Mouse (Mus musculus): ENCODE measurements around the gene Hcn3.

Hcn3 gene

DNA sequence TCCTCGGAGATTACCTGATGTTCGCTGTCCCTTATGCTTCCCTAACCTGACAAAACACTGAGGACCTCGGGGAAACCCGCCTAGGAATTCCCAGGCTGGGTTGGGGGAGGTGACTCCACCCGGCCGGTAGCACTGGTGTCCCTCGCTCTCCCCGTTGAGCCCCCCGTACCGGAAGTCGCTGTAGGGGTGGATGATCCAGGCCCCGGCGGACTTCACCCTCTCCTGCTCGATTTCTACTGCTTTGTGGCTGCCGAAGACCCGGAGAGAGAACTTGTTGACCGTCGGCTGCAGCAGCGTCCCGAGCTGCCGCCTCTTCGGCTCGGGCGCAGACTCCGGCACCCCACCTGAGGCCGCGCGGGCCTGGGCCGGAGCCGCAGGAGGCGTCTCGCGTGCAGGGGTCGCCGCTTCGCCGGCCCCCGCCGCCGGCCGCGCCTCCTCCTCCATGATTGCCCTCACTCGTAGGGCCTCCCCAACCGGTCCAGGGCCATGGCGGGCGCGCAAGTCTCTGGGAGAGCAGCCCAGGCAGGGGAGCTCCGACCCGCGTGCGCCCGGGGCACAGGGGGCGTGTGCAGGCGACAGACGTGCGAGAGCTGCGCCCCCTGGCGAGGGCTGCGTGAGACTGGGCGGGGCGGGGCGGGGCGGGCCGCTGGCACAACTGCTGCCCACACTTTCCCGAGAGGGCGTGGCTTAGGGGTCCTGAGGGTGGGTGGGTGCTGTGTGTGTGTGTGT is at the start of gene Hcn3:
Hcn3 (minus strand) TSS at position 581 of the 729 bp plus-strand sequence.
- no peak for DNase-seq (ENCODE audit: low spot score)

DNA sequence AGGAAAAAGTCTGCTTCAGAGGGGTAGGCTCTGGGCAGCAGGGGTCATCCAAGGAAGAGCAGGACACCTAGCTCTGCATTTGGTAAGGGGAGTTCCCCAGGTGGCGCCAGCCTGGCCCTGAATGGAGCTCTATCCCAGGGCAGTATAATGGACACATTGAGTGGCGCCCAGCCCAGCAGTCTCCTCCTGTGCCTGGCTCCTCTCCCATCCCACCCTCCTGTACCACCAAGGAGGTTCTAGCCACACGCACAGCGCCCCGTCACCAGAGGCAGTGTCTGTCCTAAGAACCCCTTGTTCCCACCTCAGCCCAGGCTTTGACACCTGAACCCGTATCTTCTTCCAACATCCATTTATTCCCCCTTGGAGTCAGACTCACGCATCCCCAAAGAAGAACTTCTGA is 49.7 kb upstream of the Hcn3 start:
- DNase-seq (ENCODE audit: low spot score): no peak

DNA sequence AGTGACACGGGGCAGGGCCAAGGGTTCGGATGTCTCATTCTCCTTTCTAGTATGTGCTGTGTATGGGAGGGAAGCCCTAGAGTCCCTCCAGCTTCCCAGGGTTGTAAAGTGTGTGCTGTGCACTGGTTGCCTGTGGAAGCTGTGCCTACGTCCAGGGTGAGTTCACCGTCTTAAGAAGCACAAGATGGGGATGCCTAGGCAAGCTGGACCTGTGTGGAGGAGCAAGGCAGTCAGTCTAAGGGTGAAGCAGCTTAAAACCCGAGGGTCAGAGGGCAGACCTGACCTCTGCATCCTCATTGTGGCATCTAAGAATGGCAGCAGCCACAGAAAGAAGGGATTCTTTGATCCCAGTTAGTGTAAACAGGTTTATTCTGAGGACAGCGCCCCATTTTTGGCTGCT is 48.7 kb upstream of the Hcn3 start:
- DNase-seq (ENCODE audit: low spot score): no peak

DNA sequence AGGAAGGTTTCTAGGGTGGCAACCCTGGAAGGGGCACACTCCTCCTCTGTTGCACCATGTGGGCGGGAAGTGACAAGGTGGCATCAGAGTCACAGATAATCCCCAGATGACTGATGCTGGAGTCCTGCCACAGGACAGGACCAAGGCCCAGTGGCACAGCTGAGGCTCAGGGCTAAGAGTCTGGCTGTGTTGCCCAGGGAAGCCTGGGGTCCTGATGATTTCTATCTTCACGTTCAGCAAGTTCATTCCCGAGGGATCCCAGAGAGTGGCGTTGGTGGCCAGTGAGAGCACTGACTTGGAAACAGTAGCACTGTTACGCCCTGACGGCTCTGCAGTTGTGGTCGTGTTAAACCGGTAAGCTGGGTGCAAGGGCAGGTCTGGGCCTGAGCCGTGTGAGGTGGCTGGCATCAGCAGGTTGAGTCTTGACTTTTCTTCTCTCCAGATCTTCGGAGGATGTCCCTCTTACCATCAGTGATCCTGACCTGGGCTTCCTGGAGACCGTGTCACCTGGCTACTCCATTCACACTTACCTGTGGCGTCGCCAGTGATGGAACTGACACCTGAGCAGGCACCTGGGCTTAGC is 48.2 kb upstream of the Hcn3 start:
- DNase-seq (ENCODE audit: low spot score): no peak

DNA sequence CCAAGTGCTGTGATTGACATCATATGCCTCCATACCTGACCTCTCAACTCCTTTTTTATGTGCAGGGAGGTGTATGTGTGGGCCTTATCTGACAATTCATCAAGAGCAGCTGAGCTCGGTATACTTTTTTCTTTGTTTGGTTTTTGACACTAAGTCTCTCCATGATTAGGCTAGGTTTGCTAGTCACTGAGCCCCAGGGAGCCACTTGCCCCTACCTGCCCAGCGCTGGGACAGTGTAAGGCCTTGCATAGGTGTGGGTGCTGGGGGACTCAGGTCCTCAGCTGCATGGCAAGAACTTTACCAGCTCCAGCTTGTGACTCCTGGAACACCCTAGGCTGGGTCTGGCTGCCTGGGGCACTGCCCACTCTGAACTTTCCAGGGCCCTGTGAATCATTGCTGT is 46.7 kb upstream of the Hcn3 start:
- DNase-seq (ENCODE audit: low spot score): no peak

DNA sequence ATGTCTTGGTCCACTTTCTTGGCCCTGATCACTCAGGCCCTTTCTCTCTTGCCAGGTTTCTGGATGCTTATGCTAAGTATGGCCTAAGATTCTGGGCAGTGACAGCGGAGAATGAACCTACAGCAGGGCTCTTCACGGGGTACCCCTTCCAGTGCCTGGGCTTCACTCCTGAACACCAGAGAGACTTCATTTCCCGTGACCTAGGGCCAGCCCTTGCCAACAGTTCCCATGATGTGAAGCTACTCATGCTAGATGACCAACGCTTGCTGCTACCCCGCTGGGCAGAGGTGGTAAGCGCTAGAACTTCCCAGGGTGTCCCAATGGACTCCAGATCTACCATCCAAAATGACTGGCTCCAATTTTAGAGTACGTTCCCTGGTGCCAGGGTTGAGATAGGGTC is 46.1 kb upstream of the Hcn3 start:
- DNase-seq (ENCODE audit: low spot score): no peak

DNA sequence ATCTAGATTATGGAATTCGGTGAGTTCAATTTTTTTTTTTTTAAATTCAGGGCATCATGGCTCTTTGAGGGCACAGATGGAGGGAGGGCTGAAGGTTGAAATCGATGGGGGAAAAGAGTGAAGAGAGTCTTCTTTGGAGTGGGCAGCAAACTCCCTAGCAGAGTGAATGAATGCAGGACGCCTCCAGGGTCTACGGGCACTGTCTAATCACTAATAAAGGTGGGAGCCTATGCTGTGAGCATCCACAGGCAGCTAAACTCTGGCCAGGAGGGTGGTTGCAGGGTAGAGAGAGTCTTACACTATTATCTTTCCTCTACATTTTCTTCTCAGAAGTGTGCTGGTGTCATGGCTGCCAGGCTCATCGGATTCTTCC is 43.1 kb upstream of the Hcn3 start:
- no peak for DNase-seq (ENCODE audit: low spot score)

DNA sequence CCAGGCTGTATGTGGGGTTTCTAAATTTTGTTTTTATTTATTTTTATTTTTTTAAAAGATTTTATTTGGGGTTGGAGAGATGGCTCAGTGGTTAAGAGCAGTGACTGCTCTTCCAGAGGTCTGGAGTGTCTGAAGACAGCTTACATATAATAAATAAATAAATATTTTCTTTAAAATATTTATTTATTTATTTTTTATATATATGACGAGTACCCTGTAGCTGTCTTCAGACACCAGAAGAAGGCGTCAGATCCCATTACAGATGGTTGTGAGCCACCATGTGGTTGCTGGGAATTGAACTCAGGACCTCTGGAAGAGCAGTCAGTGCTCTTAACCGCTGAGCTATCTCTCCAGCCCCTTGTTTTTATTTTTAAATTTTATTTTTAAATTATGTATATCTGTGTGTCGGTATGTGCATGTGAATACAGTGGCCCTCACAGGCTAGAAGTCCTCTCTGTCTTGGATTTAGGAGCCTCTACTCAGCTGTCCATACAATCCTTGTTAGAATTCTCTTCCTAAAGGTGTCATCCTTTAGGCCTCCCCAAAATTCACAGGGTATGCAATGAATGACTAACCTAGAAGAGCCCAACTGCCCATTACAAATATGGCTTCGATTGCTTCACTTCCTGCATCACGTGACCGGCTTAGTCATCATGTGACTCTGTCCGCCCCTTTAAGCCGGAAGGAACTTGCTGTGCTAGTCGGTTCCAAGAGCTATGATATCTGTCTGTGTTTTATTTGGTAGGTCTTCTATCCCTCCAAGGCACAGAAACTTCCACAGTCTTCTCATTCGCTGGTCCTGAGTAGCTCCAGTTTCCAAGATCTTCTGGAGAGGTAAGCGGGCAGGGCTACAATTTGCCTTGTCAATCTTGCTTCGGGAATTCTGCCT is 42.5 kb upstream of the Hcn3 start, which contains the start of gene Gba:
Gba (plus strand) TSS at position 676 of the 889 bp plus-strand sequence.
- peak; percentile 85 for DNase-seq (ENCODE audit: low spot score)

DNA sequence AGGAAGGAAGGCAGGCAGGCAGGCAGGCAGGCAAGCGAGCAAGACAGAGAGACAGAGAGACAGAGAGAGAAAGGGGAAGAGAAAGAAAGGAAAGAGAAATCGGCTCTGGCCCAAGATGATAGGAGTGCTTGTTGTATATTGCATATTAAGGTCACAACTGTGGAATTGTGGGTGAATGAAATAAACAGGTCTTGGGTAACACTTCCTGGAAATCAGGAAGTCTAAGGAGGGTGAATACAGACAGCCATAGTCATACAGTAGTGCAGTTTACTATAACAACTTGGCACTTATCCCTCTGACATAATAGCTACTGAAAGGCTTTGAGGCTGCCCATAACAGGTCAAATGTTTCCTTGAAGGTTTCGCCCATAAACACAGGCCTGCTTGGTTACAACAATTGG is 39.8 kb upstream of the Hcn3 start:
- no peak for DNase-seq (ENCODE audit: low spot score)

DNA sequence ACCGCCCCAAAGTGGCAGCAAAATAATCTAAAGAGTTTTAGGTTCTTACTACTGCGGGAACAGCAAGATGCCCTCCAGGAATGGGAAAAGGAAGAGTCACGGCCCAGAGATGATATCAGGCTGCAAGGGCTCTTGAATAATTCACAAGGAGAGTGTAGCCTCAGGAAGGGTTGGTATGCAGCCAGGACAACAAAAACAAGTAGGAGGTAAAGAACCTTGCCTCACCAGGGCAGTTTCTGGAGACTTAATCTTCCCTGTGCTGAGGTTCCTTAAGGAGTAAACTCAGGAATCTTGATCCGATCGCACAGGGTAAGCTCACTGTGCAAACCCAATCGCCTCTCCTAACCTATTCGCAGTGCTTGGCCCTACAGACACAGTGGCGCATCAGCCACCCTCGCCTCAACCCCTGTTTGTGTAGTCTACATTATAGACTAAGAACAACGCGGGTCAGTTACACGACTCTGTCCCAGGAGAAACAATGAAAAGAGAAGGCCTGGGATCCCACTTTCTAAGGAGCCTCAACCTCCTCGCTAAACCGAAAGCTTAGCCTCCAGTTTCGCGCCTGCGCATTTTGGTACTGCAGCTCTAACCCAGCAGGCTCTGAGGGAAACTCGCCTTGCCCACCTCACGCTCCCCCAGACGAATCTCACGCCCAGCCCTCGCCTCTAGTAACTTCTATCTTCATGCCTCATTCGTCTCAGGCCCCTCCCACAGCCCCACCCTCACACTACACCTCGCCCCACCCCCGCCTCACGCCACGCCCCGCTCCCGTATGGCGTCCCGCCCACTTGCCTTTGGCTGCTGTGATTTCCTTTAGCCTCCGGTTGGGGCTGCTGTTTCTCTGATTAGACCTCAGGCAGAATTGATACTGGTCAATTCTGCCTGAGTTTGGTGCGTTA is 36.2 kb upstream of the Hcn3 start:
- peak; percentile 68 for DNase-seq (ENCODE audit: low spot score)

DNA sequence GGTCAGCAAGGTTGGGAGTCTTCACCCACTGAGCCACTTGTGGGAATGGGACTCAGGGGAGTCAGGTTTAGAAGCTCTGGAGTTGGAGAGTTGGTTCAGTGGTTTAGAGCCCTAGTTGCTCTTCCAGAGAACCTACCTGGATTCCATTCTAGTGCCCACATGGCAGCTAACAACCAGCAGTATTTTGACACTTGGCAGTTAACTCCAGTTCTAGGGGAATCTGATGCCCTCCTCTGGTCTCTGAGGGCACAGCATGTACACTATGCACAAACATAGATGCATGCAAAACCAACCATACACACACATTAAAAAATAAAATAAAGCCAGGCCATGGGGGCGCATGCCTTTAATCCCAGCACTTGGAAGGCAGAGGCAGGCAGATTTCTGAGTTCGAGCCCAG is 33.9 kb upstream of the Hcn3 start:
- DNase-seq (ENCODE audit: low spot score): no peak

DNA sequence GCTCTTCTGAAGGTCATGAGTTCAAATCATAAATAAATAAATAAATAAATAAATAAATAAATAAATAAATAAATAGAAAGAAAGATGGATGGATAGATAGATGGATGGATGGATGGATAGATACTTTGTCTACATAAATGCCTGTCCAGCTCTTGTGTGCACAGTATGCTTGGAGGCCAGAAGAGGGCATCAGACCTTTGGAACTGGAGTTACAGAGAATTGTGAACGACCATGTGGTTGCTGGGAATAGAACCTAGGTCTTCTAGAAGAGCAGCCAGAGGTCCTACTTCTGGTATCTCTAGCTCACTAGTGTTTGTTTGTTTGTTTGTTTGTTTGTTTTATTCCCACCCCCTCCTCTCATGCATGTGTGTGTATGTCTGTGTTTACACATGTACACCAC is 33.4 kb upstream of the Hcn3 start:
- no peak for DNase-seq (ENCODE audit: low spot score)

DNA sequence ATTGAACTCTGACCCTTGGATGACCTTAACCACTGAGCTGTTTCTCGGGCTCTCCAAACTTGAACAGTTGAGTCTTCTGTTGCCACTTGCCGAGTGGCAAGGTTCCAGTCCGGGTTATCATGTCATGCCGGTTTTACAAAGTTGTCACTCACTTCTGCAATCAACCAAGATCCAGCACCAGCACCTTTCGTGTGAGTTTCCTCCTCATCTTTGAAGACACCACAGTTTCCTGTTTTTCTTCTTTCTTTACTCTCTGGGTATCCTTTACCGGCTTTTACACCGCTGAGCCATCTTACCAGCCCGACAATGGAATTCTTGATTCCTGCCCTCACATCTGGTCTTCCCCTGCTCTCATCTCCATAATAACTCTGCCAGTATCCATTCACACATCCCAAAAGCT is 30.4 kb upstream of the Hcn3 start:
- DNase-seq (ENCODE audit: low spot score): no peak

DNA sequence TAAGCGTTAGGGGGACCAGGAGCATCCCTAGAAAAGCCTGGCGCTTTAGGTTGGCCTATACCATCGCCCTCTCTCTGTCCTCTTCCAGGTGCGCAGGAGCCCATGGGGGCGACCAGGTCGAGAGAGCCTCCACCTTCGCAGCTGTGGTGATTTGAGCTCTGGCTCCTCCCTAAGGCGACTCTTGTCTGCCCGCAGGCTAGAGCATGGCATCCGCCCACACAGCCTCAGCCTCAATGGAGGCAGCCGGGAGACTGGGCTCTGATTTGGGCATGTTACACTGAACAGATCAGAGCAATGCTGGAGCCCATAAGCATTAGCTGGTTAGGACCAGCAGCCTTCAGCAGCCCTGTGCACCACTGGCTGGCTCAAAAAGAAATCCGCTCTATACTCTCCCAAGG is 28.5 kb upstream of the Hcn3 start:
- DNase-seq (ENCODE audit: low spot score): no peak

DNA sequence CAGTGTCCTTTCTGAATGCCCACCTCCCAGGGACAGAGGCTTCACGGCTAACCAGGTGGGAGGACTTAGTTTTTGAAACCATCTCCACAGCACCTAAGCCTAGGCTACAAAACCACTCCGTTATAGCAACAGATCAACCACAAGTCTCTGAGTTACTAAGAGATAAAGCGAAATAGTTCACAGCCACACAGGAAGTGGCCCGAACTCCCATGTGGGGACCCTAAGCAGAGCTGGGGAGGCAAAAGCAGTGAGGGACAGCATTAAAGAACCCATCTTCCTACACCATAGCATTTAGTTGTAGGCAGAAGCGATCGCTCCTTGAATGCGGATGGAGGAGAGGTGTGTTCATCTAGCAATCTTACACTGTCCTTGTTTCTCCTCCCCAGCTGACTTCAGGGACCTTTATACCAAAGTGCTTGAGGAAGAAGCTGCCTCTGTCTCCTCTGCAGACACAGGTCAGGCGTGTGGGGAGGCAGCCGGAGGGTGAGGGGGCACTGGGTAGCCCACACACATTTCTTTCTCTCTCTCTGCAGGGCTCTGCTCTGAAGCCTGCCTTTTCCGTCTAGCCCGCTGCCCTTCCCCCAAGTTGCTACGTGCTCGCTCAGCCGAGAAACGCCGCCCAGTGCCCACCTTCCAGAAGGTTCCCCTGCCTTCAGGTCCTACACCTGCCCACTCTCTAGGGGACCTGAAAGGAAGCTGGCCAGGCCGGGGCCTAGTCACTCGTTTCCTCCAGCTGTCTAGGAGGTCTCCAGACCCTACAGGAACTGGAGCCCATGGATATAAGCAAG is 27.9 kb upstream of the Hcn3 start:
- no peak for DNase-seq (ENCODE audit: low spot score)

DNA sequence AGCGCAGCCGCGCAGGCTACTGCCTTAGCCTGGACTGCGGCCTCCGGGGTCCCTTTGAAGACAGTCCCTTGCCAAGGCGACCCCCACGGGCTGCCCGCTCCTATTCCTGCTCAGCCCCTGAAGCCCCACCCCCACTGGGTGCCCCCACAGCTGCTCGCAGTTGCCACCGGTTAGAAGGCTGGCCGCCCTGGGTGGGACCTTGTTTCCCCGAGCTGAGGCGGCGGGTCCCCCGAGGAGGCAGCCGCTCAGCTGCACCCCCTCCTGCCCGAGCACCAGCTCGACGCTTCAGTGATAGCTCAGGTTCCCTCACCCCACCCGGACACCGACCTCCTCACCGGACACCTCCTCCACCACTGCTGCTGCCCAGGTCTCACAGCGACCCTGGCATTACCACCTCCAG is 27.2 kb upstream of the Hcn3 start:
- no peak for DNase-seq (ENCODE audit: low spot score)

DNA sequence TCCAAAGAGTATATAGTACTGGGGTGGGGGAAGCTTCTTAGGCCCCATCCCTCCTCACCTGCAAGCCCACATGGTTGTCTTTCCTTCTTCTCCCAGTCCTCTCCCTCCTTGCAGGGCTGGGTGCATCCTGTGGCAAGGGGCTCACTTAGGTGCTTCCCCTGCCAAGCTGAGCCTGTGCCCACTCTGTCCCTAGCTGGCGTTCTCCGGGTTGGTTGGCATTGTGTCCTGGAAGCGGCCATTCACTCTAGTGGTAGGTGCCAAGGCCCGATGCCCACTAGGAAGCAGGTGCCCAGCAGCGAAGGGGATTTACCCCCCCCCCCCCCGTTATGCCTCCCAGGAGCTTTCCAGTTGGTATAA is 23.9 kb upstream of the Hcn3 start:
- no peak for DNase-seq (ENCODE audit: low spot score)

DNA sequence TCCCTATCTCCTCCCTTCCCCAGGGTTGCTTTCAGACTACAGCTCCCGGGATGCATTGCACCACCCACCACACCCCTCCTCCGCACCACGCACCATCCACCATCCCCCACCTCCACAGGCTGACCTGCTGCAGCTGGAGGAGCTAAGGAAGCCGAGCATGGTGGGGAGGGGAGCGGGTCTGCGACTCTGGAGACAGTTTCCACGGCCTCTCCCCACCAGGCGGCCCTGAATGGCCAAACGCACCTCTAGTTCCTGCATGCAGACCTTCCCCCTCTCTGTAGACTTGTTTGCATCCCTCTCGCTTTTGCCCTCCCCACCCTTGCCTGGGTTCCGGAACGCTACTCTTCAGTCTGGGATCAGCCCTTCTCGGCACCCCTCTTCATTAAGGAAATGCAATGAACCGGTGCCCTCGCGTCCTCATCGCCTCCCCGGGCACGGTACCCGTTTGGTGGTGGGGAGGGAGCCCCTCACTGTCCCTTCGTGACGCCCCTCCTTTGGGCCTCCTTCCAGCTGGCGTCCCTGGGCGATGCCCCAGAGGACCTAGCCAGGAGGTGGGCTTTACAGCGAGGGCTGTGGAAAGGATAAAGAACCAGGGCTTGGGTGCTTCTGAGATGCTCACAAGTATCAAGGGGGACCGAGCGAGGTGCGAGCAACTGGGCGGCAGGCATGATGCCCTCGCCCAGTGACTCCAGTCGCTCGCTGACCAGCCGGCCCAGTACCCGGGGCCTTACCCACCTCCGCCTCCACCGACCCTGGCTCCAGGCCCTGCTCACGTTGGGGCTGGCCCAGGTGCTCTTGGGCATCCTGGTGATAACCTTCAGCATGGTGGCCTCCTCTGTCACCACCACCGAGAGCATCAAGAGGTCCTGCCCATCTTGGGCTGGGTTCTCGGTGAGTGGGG is 23.3 kb upstream of the Hcn3 start, which contains the start of gene Fam189b:
Fam189b (plus strand) TSS at position 86 of the 901 bp plus-strand sequence.
- peak; percentile 76 for DNase-seq (ENCODE audit: low spot score)

DNA sequence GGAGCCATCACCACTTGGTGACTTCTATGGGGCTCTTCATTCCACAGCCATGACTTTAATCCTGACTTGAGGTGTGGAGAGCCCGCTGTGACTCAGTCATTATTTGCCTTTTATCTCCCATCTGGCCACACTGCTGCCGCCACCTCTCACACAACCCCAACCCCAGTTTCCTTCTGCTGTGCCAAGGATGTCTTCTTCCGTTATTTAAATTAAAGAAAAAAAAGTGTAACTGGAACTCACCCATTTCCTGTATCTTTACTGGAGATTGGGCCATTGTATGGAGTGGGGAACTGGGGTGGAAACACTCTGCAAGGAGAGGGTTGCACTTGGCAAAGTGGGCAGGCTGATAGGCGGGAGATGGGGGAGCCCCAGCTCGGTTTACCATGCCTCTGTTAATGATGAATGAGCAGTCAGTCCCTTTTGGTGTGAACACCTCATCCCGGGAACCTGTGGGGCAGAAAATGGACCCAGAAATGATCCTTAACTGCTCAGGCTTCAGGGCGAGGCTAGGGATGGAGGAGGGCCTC is 22.6 kb upstream of the Hcn3 start:
- no peak for DNase-seq (ENCODE audit: low spot score)
